Mouse (Mus musculus) hindbrain, embryonic 13.5 days (tissue): ENCODE results near the gene Irx5. TPM values are rescaled to one million over a fixed set of nuclear protein-coding genes. Genes with fewer than 3 reads are reported as not detected.

ENCODE experiments used
- ATAC-seq: fragments of 200-750 bp; cut with Nextera tagmentation; 2 replicates; pipeline ENCODE4 v1.8.0; 2017; ENCODE audit warnings: moderate TSS enrichment; ENCODE audit not compliant: low FRiP score
- H3K27ac ChIP-seq: fragments of 300-500 bp; sonication (generic); 2 replicates; pipeline ENCODE4 v1.5.1; 2015; ENCODE audit warnings: inconsistent platforms, mild to moderate bottlenecking, moderate library complexity
- H3K27me3 ChIP-seq: fragments of 300-500 bp; sonication (generic); 2 replicates; pipeline ENCODE4 v1.6.1; 2015; ENCODE audit warnings: mild to moderate bottlenecking, inconsistent platforms
- H3K36me3 ChIP-seq: fragments of 300-500 bp; sonication (generic); 2 replicates; pipeline ENCODE4 v1.6.1; 2015; ENCODE audit warnings: mild to moderate bottlenecking, inconsistent platforms
- H3K4me1 ChIP-seq: fragments of 300-500 bp; sonication (generic); replicated peaks from 2 replicates; pipeline ENCODE4 v1.6.1; 2015; ENCODE audit warnings: inconsistent platforms
- H3K4me2 ChIP-seq: fragments of 300-500 bp; sonication (generic); 2 replicates; pipeline ENCODE4 v1.6.1; 2015; ENCODE audit warnings: inconsistent platforms, mild to moderate bottlenecking, moderate library complexity
- H3K4me3 ChIP-seq: fragments of 300-500 bp; sonication (generic); 2 replicates; pipeline ENCODE4 v1.5.1; 2015; ENCODE audit warnings: mild to moderate bottlenecking, inconsistent platforms
- H3K9ac ChIP-seq: fragments of 300-500 bp; sonication (generic); 2 replicates; pipeline ENCODE4 v1.6.1; 2015; ENCODE audit warnings: mild to moderate bottlenecking, inconsistent platforms
- H3K9me3 ChIP-seq: fragments of 300-500 bp; sonication (generic); 2 replicates; pipeline ENCODE4 v1.6.1; 2016; ENCODE audit warnings: inconsistent platforms
- WGBS: fragments of 180-500 bp; shearing (Covaris S2); methylation state at CpG from one replicate; pipeline ENCODE4 v1.1.7; 2015; 5-methylcytosine and 5-hydroxymethylcytosine counted together
- polyA plus RNA-seq: library from polyadenylated mRNA; unstranded; fragments of >200 nt; fragmentation: Nextera tagmentation; extraction: Ambion mirVana; gene quantifications from 2 replicates; pipeline ENCODE4 v1.2.1, GENCODE M21; 2015

The Irx5 gene
- polyA plus RNA-seq = 15.4 and 18.4 TPM in 2 replicates

DNA sequence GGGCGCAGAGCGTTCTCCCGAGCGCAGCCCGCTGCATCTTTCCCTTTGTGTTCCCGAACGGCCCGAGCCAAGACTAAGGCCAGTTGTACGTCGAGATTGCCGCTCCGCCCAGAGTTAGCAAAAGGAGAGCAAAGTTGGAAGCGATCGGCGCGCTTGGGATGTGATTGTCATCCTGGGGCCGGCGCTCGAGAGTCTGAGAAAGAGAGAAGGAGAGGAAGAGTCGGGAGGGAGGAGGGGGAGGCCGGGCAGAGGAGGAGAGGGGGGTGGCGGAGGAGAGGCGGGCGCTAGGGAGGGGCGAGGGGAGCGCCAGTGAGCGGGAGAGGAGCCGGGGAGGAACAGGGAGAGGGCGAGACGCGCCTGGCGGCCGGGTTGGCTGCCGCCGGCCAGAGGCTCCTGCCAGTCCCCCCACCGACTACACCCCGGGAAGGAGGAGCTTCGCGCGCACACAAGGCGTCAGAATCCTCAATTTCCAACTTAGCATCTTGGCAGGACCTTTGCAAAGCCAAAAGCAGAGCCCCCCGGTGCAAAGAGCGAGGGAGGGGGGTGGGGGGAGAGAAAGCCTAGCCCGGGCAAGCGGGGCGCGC, at the start of gene Irx5:
Gene Irx5, plus strand, starts transcription at position 228 of the 584 bp plus-strand sequence.
- peaks cover 46% of the 10 kb centered on the region for H3K27me3 ChIP-seq
- H3K36me3 ChIP-seq = no peaks in the 10 kb centered on the region; the same call in 1 of the 2 replicates
- H3K27ac ChIP-seq = peak within 1 kb of the TSS; percentile 97
- no peaks in the 10 kb centered on the region for H3K9me3 ChIP-seq
- H3K9ac ChIP-seq = peak within 1 kb of the TSS; percentile 92
- H3K4me3 ChIP-seq = peak within 1 kb of the TSS; percentile 63
- peak within 1 kb of the TSS; percentile 76 for H3K4me2 ChIP-seq
- peak; percentile 52 for ATAC-seq
- under 1% methylated on average over 45 of the region's 47 CpGs for WGBS
- peaks cover 64% of the 10 kb centered on the region for H3K4me1 ChIP-seq

GRCm38 (mm10) chr8:92312178-92312577, 45.2 kb upstream of the Irx5 start:
- H3K27me3 ChIP-seq = 0 out of 2 replicates have a peak, but pooled peaks cover 3% of the 10 kb centered on the region
- H3K4me1 ChIP-seq = peaks cover 6% of the 10 kb centered on the region; the same call in 1 of the 2 replicates
- H3K9me3 ChIP-seq = no peaks in the 10 kb centered on the region
- H3K9ac ChIP-seq = no peak overlapping the region
- no peaks in the 10 kb centered on the region for H3K36me3 ChIP-seq
- H3K27ac ChIP-seq = no peak overlapping the region
- 52% methylated on average over 7 of the region's 7 CpGs for WGBS
- H3K4me2 ChIP-seq = no peak overlapping the region
- H3K4me3 ChIP-seq = no peak overlapping the region
- no peak for ATAC-seq

GRCm38 (mm10) chr8:92313707-92314106, 43.7 kb upstream of the Irx5 start:
- H3K9ac ChIP-seq = no peak overlapping the region
- no peak for ATAC-seq
- WGBS = 95% methylated on average over 3 of the region's 3 CpGs
- H3K9me3 ChIP-seq = no peaks in the 10 kb centered on the region
- H3K36me3 ChIP-seq = no peaks in the 10 kb centered on the region
- H3K27me3 ChIP-seq = 0 out of 2 replicates have a peak, but pooled peaks cover 3% of the 10 kb centered on the region
- no peak overlapping the region for H3K4me2 ChIP-seq
- no peak overlapping the region for H3K4me3 ChIP-seq
- peaks cover 6% of the 10 kb centered on the region; the same call in 1 of the 2 replicates for H3K4me1 ChIP-seq
- H3K27ac ChIP-seq = no peak overlapping the region

DNA sequence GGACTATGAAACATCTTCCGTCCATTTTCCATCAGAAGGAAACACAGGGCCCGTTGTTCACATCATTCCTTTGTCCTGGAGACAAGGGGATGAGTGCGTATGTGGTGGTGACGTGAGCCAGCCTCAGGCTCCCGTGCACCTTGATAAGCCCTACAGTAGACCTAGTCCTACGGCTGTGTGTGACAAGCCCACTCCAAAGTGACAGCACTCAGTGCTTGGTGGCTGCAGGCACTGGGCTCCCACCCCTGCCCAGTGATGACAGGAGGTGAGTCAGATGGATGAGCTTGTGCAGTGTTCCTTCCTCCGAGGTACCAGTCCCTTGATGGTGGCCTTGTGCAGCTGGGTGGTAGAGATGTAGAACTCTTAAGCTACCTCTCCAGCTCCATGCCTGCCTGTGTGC, 33.7 kb upstream of the Irx5 start:
- Histone ChIP-seq H3K9ac (no peak overlapping the region), H3K9me3 (no peaks in the 10 kb centered on the region), H3K4me1 (no peaks in the 10 kb centered on the region), H3K27me3 (no peaks in the 10 kb centered on the region), H3K4me3 (no peak overlapping the region), H3K4me2 (no peak overlapping the region), H3K27ac (no peak overlapping the region), H3K36me3 (peaks cover 10% of the 10 kb centered on the region; the same call in 1 of the 2 replicates)
- ATAC-seq = no peak
- WGBS = 92% methylated on average over 7 of the region's 7 CpGs

- Histone ChIP-seq H3K4me2 (no peak overlapping the region), H3K27me3 (no peaks in the 10 kb centered on the region), H3K9me3 (no peaks in the 10 kb centered on the region), H3K36me3 (peaks cover 10% of the 10 kb centered on the region; the same call in 1 of the 2 replicates), H3K9ac (no peak overlapping the region), H3K4me1 (0 out of 2 replicates have a peak, but pooled peaks cover 3% of the 10 kb centered on the region), H3K27ac (no peak overlapping the region), H3K4me3 (no peak overlapping the region)
- ATAC-seq = no peak
- WGBS = 97% methylated on average over 2 of the region's 2 CpGs
Measured at GRCm38 (mm10) chr8:92327176-92327575, 30.2 kb upstream of the Irx5 start.

- H3K4me2 ChIP-seq = no peak overlapping the region
- H3K27me3 ChIP-seq = no peaks in the 10 kb centered on the region
- WGBS = 89% methylated on average over 2 of the region's 4 CpGs
- no peak overlapping the region for H3K4me3 ChIP-seq
- H3K9me3 ChIP-seq = no peaks in the 10 kb centered on the region
- H3K9ac ChIP-seq = no peak overlapping the region
- 0 out of 2 replicates have a peak, but pooled peaks cover 3% of the 10 kb centered on the region for H3K4me1 ChIP-seq
- no peak overlapping the region for H3K27ac ChIP-seq
- no peak for ATAC-seq
- H3K36me3 ChIP-seq = peaks cover 13% of the 10 kb centered on the region; the same call in 1 of the 2 replicates
Measured at GRCm38 (mm10) chr8:92329273-92329672, 28.2 kb upstream of the Irx5 start.

DNA sequence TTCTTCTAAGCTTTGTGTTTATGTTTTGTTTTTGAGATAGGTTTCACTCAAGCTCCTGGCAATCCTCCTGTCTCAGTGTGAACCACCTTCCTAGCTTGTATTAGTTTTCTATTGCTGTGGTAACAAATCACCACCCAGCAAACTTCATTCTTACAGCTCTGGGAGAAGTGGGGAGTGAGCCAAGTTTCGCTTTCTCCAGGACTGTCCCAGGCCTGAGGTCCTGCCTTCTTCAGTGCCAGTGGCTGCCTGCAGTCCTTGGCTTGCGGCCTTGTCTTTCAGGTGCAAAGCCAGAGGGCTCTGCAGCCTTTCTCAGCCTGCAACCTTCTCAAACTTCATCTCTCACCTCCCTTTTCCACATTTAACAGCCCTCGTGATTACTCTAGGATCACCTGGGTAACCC, 25.6 kb upstream of the Irx5 start:
- Histone ChIP-seq H3K27ac (no peak overlapping the region), H3K27me3 (no peaks in the 10 kb centered on the region), H3K9ac (no peak overlapping the region), H3K36me3 (peaks cover 8% of the 10 kb centered on the region; the same call in 1 of the 2 replicates), H3K4me2 (no peak overlapping the region), H3K9me3 (no peaks in the 10 kb centered on the region), H3K4me1 (0 out of 2 replicates have a peak, but pooled peaks cover 3% of the 10 kb centered on the region), H3K4me3 (no peak overlapping the region)
- no peak for ATAC-seq
- 79% methylated on average over 3 of the region's 3 CpGs for WGBS

DNA sequence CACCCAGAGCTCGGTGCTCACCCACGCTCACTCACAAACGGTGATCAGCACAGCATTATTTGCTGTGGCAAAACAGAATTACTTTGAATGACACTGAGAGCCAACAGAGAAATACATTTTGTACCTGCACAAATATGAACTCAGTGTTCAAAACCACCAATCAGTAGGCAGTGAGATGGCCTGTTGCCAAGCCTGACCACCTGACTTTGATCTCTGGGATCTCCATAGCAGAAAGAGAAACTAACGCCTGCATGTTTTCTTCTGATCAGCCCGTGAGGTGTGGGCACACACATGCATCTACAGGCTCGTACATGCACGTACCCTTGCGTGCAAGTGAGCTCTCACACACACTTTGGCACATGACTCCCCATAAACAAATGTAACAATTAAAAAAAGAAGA, 24.0 kb upstream of the Irx5 start:
- no peak for ATAC-seq
- Histone ChIP-seq H3K4me3 (no peak overlapping the region), H3K4me2 (no peak overlapping the region), H3K4me1 (0 out of 2 replicates have a peak, but pooled peaks cover 3% of the 10 kb centered on the region), H3K9me3 (no peaks in the 10 kb centered on the region), H3K36me3 (peaks cover 3% of the 10 kb centered on the region; the same call in 1 of the 2 replicates), H3K9ac (no peak overlapping the region), H3K27me3 (no peaks in the 10 kb centered on the region; the same call in 1 of the 2 replicates), H3K27ac (no peak overlapping the region)
- WGBS = 95% methylated on average over 8 of the region's 8 CpGs

GRCm38 (mm10) chr8:92335079-92335478, 22.3 kb upstream of the Irx5 start:
- ATAC-seq = no peak
- H3K4me2 ChIP-seq = no peak overlapping the region
- 68% methylated on average over 7 of the region's 7 CpGs for WGBS
- no peak overlapping the region for H3K9ac ChIP-seq
- H3K27ac ChIP-seq = no peak overlapping the region
- peaks cover 8% of the 10 kb centered on the region for H3K36me3 ChIP-seq
- H3K9me3 ChIP-seq = no peaks in the 10 kb centered on the region
- 0 out of 2 replicates have a peak, but pooled peaks cover 3% of the 10 kb centered on the region for H3K4me1 ChIP-seq
- no peaks in the 10 kb centered on the region; the same call in 1 of the 2 replicates for H3K27me3 ChIP-seq
- no peak overlapping the region for H3K4me3 ChIP-seq

GRCm38 (mm10) chr8:92336041-92336440, 21.4 kb upstream of the Irx5 start:
- H3K4me2 ChIP-seq = no peak overlapping the region
- peaks cover 9% of the 10 kb centered on the region for H3K36me3 ChIP-seq
- H3K9me3 ChIP-seq = no peaks in the 10 kb centered on the region
- H3K27me3 ChIP-seq = no peaks in the 10 kb centered on the region; the same call in 1 of the 2 replicates
- ATAC-seq = no peak
- no peak overlapping the region for H3K27ac ChIP-seq
- no peak overlapping the region for H3K4me3 ChIP-seq
- 0 out of 2 replicates have a peak, but pooled peaks cover 3% of the 10 kb centered on the region for H3K4me1 ChIP-seq
- no peak overlapping the region for H3K9ac ChIP-seq
- 76% methylated on average over 6 of the region's 6 CpGs for WGBS

GRCm38 (mm10) chr8:92343544-92343943, 13.9 kb upstream of the Irx5 start:
- no peak overlapping the region for H3K9ac ChIP-seq
- 78% methylated on average over 4 of the region's 4 CpGs for WGBS
- H3K27me3 ChIP-seq = no peaks in the 10 kb centered on the region; the same call in 1 of the 2 replicates
- H3K4me1 ChIP-seq = no peaks in the 10 kb centered on the region
- no peak for ATAC-seq
- H3K36me3 ChIP-seq = peaks cover 17% of the 10 kb centered on the region
- no peak overlapping the region for H3K4me2 ChIP-seq
- H3K27ac ChIP-seq = no peak overlapping the region
- no peak overlapping the region for H3K4me3 ChIP-seq
- H3K9me3 ChIP-seq = no peaks in the 10 kb centered on the region

DNA sequence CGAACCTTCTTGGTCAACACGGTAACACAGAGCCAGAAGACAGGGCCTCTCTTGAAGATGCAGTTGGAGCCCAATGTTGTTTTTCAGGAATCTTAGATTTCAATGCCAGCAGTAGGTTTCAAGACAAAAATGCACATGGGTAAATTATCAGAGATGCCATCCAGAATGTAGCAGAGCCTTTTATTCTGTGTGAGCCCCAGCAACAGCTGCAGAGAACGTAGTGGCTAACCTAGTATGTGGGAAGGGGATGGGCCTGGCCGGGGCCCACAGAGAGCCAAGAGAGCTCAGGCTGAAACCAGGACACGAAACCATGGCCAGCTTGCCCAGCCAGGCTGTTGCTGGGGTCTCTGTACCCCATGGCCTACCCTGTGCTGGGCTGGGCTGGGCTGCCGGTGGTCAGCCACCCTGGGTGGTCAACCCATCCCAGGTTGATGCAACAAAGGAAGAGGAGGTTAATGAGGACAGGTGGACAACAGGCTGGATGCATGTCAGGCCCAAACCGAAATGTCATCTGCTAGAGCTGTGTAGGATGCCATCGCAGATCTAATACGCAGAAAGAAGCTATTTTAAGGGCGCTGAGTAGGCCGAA, 7.4 kb upstream of the Irx5 start:
- Histone ChIP-seq H3K27ac (no peak overlapping the region; the same call in 1 of the 2 replicates), H3K9ac (no peak overlapping the region), H3K9me3 (no peaks in the 10 kb centered on the region), H3K36me3 (no peaks in the 10 kb centered on the region), H3K4me3 (no peak overlapping the region), H3K4me1 (peaks cover 27% of the 10 kb centered on the region), H3K27me3 (peaks cover 9% of the 10 kb centered on the region; the same call in 1 of the 2 replicates), H3K4me2 (peak overlapping the region; percentile 34)
- 78% methylated on average over 11 of the region's 11 CpGs for WGBS
- no peak for ATAC-seq
